Mouse (Mus musculus) liver, adult 2 months (tissue): ENCODE data around the gene Dnajc19.

Source experiments
- CTCF ChIP-seq: fragments of 200-500 bp; IDR thresholded peaks from 2 replicates; pipeline ENCODE4 v1.5.1; 2011; ENCODE audit warnings: low read depth, low read length, control low read depth
- POLR2A ChIP-seq: fragments of 200-500 bp; IDR thresholded peaks from 2 replicates; pipeline ENCODE4 v1.6.1; 2011; ENCODE audit warnings: low read length, control low read depth; ENCODE audit not compliant: insufficient read depth; ENCODE audit errors: extremely low read depth

- no peak for TF ChIP-seq POLR2A
- no peak for TF ChIP-seq CTCF
These were observed 74.3 kb downstream of the Dnajc19 start for GRCm38 (mm10) chr3:34006824-34007223.
